Mouse (Mus musculus) forebrain, embryonic 16.5 days (tissue): Measurements from ENCODE around the gene Malsu1. TPM values are rescaled to one million over a fixed set of nuclear protein-coding genes. Genes with fewer than 3 reads are reported as not detected.

ENCODE experiments used
- ATAC-seq: fragments of 200-750 bp; cut with Nextera tagmentation; 2 replicates; pipeline ENCODE4 v1.8.0; 2017; ENCODE audit warnings: mild to moderate bottlenecking, moderate library complexity
- H3K27ac ChIP-seq: fragments of 300-500 bp; sonication (generic); 2 replicates; pipeline ENCODE4 v1.5.1; 2014; ENCODE audit warnings: low read length, control low read depth
- H3K27me3 ChIP-seq: fragments of 300-500 bp; sonication (generic); replicated peaks from 2 replicates; pipeline ENCODE4 v1.6.1; 2014; ENCODE audit warnings: low read length; ENCODE audit not compliant: control insufficient read depth, insufficient read depth
- H3K36me3 ChIP-seq: fragments of 300-500 bp; sonication (generic); 2 replicates; pipeline ENCODE4 v1.6.1; 2014; ENCODE audit not compliant: control insufficient read depth, insufficient read depth
- H3K4me1 ChIP-seq: fragments of 300-500 bp; sonication (generic); replicated peaks from 2 replicates; pipeline ENCODE4 v1.6.1; 2014; ENCODE audit warnings: low read length; ENCODE audit not compliant: control insufficient read depth, insufficient read depth
- H3K4me2 ChIP-seq: fragments of 300-500 bp; sonication (generic); 2 replicates; pipeline ENCODE4 v1.6.1; 2014; ENCODE audit warnings: mild to moderate bottlenecking, low read length, control low read depth
- H3K4me3 ChIP-seq: fragments of 300-500 bp; sonication (generic); replicated peaks from 2 replicates; pipeline ENCODE4 v1.5.1; 2014; ENCODE audit warnings: mild to moderate bottlenecking, low read length, control low read depth
- H3K9ac ChIP-seq: fragments of 300-500 bp; sonication (generic); replicated peaks from 2 replicates; pipeline ENCODE4 v1.6.1; 2014; ENCODE audit warnings: low read depth, low read length, control low read depth
- H3K9me3 ChIP-seq: fragments of 300-500 bp; sonication (generic); 2 replicates; pipeline ENCODE4 v1.6.1; 2016; ENCODE audit warnings: low read length; ENCODE audit not compliant: control insufficient read depth
- WGBS: fragments of 180-500 bp; shearing (Covaris S2); extraction: QIAGEN DNeasy Blood & Tissue Kit; methylation state at CpG from one replicate; pipeline ENCODE4 v1.1.7; 2014; 5-methylcytosine and 5-hydroxymethylcytosine counted together
- polyA plus RNA-seq: library from polyadenylated mRNA; unstranded; fragments of >200 nt; fragmentation: Nextera tagmentation; extraction: Ambion mirVana; gene quantifications from 2 replicates; pipeline ENCODE4 v1.2.1, GENCODE M21; 2015

The Malsu1 gene
- polyA plus RNA-seq, 1 experiment from 2014 or later = 61.8 TPM

GRCm38 (mm10) chr6:49119462-49120135 lies 46.0 kb downstream of the Malsu1 start:
- H3K36me3 ChIP-seq = peaks cover 2% of the 10 kb centered on the region; the same call in 1 of the 2 replicates
- no peak overlapping the region for H3K4me2 ChIP-seq
- H3K4me1 ChIP-seq = peaks cover 8% of the 10 kb centered on the region
- no peak overlapping the region for H3K9ac ChIP-seq
- no peak for ATAC-seq
- no peaks in the 10 kb centered on the region for H3K9me3 ChIP-seq
- 78% methylated on average over 1 of the region's 1 CpGs for WGBS
- H3K27me3 ChIP-seq = no peaks in the 10 kb centered on the region
- H3K4me3 ChIP-seq = no peak overlapping the region
- H3K27ac ChIP-seq = no peak overlapping the region

GRCm38 (mm10) chr6:49120370-49120769 lies 46.8 kb downstream of the Malsu1 start:
- no peak overlapping the region for H3K4me3 ChIP-seq
- no peaks in the 10 kb centered on the region for H3K36me3 ChIP-seq
- no peak for ATAC-seq
- no peak overlapping the region for H3K4me2 ChIP-seq
- H3K4me1 ChIP-seq = peaks cover 8% of the 10 kb centered on the region
- 91% methylated on average over 3 of the region's 3 CpGs for WGBS
- H3K9me3 ChIP-seq = no peaks in the 10 kb centered on the region
- H3K27me3 ChIP-seq = no peaks in the 10 kb centered on the region
- no peak overlapping the region for H3K9ac ChIP-seq
- no peak overlapping the region for H3K27ac ChIP-seq

- no peak overlapping the region for H3K9ac ChIP-seq
- no peaks in the 10 kb centered on the region for H3K9me3 ChIP-seq
- no peak for ATAC-seq
- no peak overlapping the region for H3K27ac ChIP-seq
- no peaks in the 10 kb centered on the region for H3K36me3 ChIP-seq
- no peak overlapping the region for H3K4me3 ChIP-seq
- H3K27me3 ChIP-seq = no peaks in the 10 kb centered on the region
- no peak overlapping the region for H3K4me2 ChIP-seq
- H3K4me1 ChIP-seq = no peaks in the 10 kb centered on the region
These were observed 56.7 kb downstream of the Malsu1 start for GRCm38 (mm10) chr6:49130328-49130727.

DNA sequence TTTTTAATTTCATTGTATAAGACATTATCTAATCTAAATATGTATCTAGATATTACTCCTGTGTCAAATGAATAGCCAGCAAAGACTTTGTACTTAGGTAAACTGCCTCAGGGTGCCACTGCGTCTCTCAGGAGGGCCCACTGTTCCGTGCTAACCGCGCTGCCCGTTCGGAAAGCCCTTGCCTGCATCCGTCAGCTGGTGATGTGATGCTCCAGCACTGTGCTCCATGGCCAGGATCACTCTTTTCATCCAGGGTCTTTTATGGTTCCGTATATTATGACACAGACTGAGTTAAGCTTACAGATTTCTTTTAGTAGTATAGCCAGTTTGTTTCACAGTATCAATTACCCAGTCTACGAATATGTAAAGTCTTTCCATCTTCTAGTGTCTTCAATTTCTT lies 58.3 kb downstream of the Malsu1 start:
- Histone ChIP-seq H3K36me3 (no peaks in the 10 kb centered on the region), H3K27ac (no peak overlapping the region), H3K9ac (no peak overlapping the region), H3K4me2 (no peak overlapping the region), H3K4me3 (no peak overlapping the region), H3K9me3 (no peaks in the 10 kb centered on the region), H3K4me1 (0 out of 2 replicates have a peak, but pooled peaks cover 2% of the 10 kb centered on the region), H3K27me3 (no peaks in the 10 kb centered on the region)
- WGBS = 70% methylated on average over 9 of the region's 9 CpGs
- ATAC-seq = no peak

DNA sequence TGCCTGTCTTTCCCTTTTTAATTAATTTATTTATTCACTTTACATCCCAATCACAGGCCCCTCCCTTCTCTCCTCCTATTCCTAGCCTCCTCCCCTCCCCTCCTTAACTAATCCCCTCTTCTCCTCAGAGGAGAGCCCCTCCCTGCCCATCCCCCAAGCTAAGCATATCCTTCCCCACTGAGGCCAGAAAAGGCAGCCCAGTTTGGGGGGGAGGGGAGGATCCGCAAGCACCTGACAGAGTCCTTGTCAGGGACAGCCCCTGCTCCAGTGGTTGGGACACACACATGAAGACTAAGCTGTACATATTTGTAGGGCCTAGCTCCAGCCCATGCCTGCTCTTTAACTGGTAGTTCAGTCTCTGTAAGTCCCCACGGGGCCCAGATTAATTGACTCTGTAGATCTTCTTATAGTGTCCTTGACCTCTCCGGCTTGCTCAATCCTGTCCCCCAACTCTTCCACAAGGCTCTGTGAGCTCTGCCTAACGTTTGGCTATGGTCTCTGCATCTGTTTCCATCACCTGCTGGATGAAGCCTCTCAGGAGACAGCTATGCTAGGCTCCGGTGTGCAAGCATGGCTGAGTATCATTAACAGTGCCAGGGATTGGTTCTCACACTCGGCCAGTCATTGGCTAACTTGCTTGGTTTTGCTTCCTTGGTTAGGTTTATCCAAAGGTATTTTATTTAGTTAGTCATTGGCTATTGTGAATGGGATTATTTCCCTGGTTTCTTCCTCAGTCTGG lies 58.9 kb downstream of the Malsu1 start:
- WGBS = 34% methylated on average over 6 of the region's 6 CpGs
- H3K4me1 ChIP-seq = 0 out of 2 replicates have a peak, but pooled peaks cover 2% of the 10 kb centered on the region
- H3K9ac ChIP-seq = no peak overlapping the region
- no peaks in the 10 kb centered on the region for H3K27me3 ChIP-seq
- no peak overlapping the region for H3K27ac ChIP-seq
- no peak overlapping the region for H3K4me2 ChIP-seq
- H3K36me3 ChIP-seq = no peaks in the 10 kb centered on the region
- no peak for ATAC-seq
- H3K4me3 ChIP-seq = no peak overlapping the region
- no peaks in the 10 kb centered on the region for H3K9me3 ChIP-seq

Other genes with a start within 250 kb of the Malsu1 start
- 10.2 and 10.5 TPM in 2 replicates for gene Tmem176a, start 232.9 kb upstream of the Malsu1 start, polyA plus RNA-seq
- gene Tmem176b, start 232.3 kb upstream of the Malsu1 start, polyA plus RNA-seq = 73.2 and 80.9 TPM in 2 replicates
- gene Aoc1, start 200.9 kb upstream of the Malsu1 start, polyA plus RNA-seq = not detected in 2 replicates
- not detected in 2 replicates for gene 1600015I10Rik, start 143.9 kb upstream of the Malsu1 start, polyA plus RNA-seq
- not detected in 2 replicates for gene Doxl2, start 98.8 kb upstream of the Malsu1 start, polyA plus RNA-seq
- gene Svs1, start 86.9 kb upstream of the Malsu1 start, polyA plus RNA-seq = not detected in 2 replicates
- 0.39 and 0.61 TPM in 2 replicates for gene Gpnmb, start 37.2 kb upstream of the Malsu1 start, polyA plus RNA-seq
- gene Igf2bp3, start 141.2 kb downstream of the Malsu1 start, polyA plus RNA-seq = 34.1 and 39.0 TPM in 2 replicates
- gene Tra2a, start 190.2 kb downstream of the Malsu1 start, polyA plus RNA-seq = 154 and 163 TPM in 2 replicates
- gene Ccdc126, start 245.5 kb downstream of the Malsu1 start, polyA plus RNA-seq = 10.3 and 12.4 TPM in 2 replicates